Mouse (Mus musculus) left cerebral cortex, adult 9 months (tissue): Measurements from ENCODE around the gene Epha3.

ENCODE experiments used
- DNase-seq, 2 experiments: peaks; one replicate each; pipeline ENCODE4 v3.0.0; 2022; ENCODE audit warnings: low spot score in 2 of 2

Epha3 gene

GRCm38 (mm10) chr16:63863913-63864330 lies at the start of gene Epha3:
Gene Epha3, minus strand, starts transcription at chr16:63864175.
- peak; percentile 48 to 84 for DNase-seq

GRCm38 (mm10) chr16:63903425-63903824 lies 39.5 kb upstream of the Epha3 start:
- no peak for DNase-seq

DNA sequence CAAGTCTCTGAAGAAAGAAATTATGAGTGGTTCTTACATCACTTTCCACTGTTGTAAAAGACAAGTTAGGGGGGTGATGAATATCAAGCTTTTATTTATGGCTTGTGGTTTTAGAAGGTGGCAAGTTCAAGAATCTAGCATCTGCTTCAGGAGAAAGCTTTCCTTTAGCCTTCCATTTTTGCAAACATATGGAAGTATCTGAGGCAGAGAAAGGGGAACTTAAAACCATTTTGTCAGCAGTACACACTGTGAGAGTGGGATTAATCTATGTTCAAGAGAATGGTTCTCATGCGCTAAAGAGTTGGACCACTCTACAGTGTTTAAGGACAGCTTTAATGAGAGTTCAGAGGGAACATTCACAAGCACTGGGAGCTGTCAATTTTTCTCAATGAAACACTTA lies 17.2 kb upstream of the Epha3 start:
- DNase-seq: no peak

DNA sequence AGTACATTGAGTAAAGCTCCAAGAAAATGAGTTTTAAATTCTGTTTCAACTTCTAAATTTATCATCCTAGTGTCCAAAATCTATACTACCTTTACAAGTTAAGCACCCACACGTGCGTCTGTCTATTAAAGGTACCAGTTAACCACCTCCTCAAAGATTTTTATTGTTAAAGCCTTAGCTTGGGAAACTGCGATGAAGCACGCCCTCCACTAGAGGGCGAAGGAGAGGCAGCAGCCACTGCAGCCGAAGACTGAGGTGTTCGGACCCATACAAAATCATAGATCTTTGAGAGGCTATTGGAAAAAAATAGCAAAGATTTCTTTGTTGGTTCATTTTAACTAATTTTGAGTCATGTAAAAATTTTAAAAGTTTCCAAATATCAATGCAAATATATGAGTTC lies 8.3 kb upstream of the Epha3 start:
- DNase-seq: no peak

DNA sequence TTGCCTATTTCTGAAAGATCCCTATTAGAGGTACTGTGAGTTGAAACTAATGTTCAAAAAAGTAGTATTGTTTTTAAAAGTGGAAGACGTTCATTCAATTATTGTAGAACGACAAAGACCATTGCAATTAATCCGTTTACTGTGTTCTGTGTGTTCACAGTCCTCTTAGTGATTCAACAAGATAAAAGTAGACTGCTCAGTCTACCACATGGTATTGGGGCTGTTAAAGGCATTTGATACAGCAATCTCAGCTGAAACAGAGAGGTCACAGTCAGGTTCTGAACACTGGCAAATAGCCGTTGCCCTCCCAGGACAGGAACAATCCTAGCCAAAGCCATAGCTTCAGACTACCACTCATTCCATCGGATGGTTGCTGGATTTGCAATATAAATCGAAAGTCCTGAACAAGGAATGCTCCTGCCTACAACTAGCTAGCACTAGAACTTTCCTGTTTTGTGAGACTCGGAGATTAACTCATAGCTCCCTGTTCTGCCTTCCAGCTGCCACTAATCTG lies 545 bp upstream of the Epha3 start:
- DNase-seq: no peak

DNA sequence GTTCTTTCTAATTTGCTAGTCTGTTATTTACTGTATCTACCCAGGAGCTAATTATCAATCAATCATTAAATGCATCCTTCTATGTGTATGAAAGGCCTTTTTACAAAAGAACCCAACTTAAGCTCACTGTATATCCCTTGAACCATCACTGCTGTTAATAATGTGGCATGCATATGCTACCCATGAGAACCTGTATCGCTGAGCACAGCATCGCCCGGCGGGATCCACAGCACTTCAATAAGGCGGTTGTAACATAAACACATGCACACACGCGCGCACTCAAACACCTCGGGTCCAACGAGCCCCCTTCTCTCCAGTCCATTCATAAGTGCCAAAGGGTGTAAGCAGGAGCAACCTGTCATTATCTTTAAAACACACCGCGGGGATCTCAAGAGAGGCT lies 794 bp downstream of the Epha3 start:
- peak in 1 of 2 experiments; percentile 11 for DNase-seq

- no peak for DNase-seq
Measured at GRCm38 (mm10) chr16:63857561-63857960, 6.4 kb downstream of the Epha3 start.

- DNase-seq: peak; percentile 16 to 79
Measured at GRCm38 (mm10) chr16:63856658-63857552, 7.1 kb downstream of the Epha3 start.

DNA sequence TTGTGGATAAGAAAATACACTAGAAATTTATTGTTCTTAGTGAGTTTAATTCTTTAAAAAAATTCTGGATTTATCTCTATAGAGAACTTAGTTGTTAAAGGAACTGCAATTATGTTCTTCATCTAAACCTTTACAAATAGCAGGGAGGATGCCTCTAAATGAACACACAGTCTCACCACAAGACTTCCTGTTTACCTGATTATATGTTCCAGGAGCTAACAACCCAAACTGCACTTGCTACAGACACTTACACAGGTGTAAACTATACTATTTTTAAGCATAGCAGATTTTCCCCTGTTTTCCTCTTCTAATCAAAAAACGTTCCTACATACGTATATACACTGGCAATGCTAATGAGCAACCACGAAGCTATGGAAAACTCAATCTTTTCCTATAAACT lies 13.7 kb downstream of the Epha3 start:
- DNase-seq: no peak

GRCm38 (mm10) chr16:63842911-63843310 lies 21.1 kb downstream of the Epha3 start:
- DNase-seq: no peak

DNA sequence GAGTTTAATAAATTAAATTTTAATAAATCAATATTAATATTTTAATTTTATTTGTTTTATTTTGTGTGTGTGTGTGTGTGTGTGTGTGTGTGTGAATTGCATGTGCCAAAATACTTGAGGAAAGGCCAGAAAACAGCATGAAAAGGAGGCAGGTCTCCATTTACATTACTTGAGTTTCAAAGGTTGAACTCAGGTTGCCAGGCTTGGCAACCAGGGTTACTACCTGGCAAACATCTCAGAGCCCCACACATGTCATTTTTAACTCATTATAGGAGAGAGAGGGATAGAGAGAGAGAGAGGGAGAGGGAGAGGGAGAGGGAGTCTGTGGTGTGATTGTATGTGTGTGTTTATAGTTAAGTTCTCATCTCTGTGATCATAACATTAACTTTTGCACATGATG lies 26.5 kb downstream of the Epha3 start:
- DNase-seq: no peak

DNA sequence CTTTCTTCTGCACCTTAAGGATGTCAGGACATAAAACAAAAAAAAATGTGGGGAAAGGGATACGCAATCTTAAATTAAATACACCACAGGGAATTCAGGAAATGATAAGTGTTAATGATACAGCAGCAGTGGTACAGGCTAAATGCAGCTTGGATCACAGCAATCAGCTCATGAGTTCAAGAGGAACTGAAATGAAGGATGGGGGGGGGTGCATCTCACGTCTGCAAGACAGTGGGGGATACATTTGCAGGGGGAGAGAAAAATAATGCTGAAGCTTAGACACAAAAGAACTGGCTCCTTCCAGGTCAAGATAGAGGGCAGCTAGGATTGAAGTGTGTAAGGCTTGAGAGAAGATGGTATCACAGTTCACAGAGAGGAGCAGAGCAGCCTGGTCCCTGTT lies 42.8 kb downstream of the Epha3 start:
- no peak for DNase-seq

DNA sequence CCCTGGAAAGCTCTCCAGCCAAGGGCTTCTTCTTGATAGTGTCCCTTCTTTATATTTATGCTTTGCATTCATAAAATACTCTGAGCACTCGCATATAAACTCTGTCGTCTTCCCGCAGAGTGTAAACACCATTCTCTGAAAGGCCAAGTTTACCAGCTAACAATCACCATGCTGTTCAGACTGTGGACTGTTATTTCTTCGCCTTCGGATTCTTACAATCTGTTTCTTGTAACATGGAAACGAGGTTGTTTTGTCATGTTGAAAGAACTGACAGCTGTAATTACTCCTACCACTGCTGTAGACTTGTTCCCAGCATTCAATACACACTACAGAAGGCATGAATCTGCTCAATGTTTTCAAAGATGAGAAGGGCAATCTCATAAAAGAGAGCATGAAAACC lies 46.4 kb downstream of the Epha3 start:
- no peak for DNase-seq

GRCm38 (mm10) chr16:63816672-63817071 lies 47.3 kb downstream of the Epha3 start:
- no peak for DNase-seq

DNA sequence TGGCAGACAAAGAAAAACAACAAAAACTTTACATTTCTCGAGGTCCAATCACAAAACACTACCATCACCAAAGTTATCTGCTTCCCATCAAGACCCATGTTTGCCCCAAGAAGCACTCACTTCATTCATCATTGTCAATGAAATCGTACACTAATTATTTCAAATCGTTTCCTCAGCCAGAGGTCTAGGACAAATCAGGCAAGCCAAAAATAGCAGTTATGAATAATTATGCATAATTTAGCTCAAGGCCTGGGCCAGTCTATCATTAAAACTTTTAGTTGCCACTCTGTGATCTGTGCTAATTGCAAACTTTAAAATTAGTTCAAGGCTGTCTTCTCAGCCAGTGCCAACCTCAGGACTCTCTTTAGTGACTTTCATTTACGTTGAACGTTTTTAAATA lies 54.1 kb downstream of the Epha3 start:
- no peak for DNase-seq

GRCm38 (mm10) chr16:63808991-63809390 lies 55.0 kb downstream of the Epha3 start:
- DNase-seq: no peak

DNA sequence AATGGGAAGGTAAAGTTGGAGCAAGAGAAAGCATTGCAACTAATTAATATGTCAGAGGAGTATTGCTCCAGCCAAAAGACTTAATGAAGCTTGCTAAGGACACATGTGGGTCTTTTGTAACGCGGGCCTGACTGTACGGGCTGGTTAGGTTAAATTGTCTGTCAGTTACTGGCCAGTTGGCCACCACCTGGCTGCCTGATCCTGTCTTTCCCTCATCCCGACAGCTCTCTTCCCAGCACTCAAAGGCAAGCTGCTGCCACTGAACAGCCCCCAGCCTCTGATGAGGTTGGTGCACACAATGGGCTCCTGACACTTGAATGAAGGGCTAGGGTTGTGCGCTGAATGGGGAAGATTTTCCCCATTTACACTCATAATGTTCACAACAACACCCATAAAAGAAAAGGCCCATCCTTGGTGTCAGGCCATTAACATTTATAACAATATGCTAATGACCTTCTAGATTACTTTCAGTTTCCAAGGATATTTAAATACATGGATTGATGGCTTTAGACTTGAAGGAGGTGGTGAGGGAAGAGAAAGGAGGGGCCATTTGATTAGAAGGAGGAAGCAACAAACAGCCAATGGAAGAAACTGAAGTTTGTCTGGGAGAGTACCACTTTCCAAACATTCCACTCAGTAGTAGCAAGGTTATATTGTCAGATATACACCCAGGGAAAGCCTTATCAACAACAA lies 57.4 kb downstream of the Epha3 start:
- no peak for DNase-seq

- no peak for DNase-seq
Measured at GRCm38 (mm10) chr16:63806025-63806424, 58.0 kb downstream of the Epha3 start.

GRCm38 (mm10) chr16:63801436-63801835 lies 62.5 kb downstream of the Epha3 start:
- DNase-seq: no peak

- DNase-seq: no peak
Measured at GRCm38 (mm10) chr16:63798341-63798740, 65.6 kb downstream of the Epha3 start.

- DNase-seq: no peak
Measured at GRCm38 (mm10) chr16:63794292-63794691, 69.7 kb downstream of the Epha3 start.

GRCm38 (mm10) chr16:63793805-63794204 lies 70.2 kb downstream of the Epha3 start:
- DNase-seq: no peak

- no peak for DNase-seq
Measured at GRCm38 (mm10) chr16:63792084-63792483, 71.9 kb downstream of the Epha3 start.
